Comparison of ENCODE assay signal across 8 mouse cellular contexts in genomic region chr13:85639376-85640229, GRCm38 (mm10).
DNase-seq lines count a peak whose midpoint lies in the region.

No protein-coding gene starts in this region.

- peak; percentile 17 to 23 for DNase-seq in cerebellum, postnatal 14 days
- DNase-seq in cerebellum, adult 9-11 months: no peak
- peak; percentile 7 for DNase-seq in lung, postnatal 36 days
- DNase-seq in lung, adult 18-20 months: no peak
- peak; percentile 8 for DNase-seq in gonadal fat pad, adult 2 months (ENCODE audit: low read depth)
- DNase-seq in retina, adult 2 months (ENCODE audit: low read depth, low spot score): peak; percentile 15
- DNase-seq in spleen, adult 18-20 months: no peak
- DNase-seq in right cerebral cortex, postnatal 36 days (ENCODE audit: low spot score in 2 of 2): no peak

Comparison
In these comparisons a context has a peak if more than half of its experiments do, and no peak if none do; other contexts are left out.
1. DNase-seq: peak in cerebellum, postnatal 14 days (2 of 2), lung, postnatal 36 days (single experiment), gonadal fat pad, adult 2 months (single experiment) and retina, adult 2 months (single experiment); none in cerebellum, adult 9-11 months (single experiment), lung, adult 18-20 months (0 of 2), spleen, adult 18-20 months (0 of 2) and right cerebral cortex, postnatal 36 days (0 of 2).